Mouse (Mus musculus) midbrain, embryonic 14.5 days (tissue): ENCODE measurements around the gene Gm49394. TPM values are rescaled to one million over a fixed set of nuclear protein-coding genes. Genes with fewer than 3 reads are reported as not detected.

Experiments used
- ATAC-seq: fragments of 200-750 bp; cut with Nextera tagmentation; 2 replicates; pipeline ENCODE4 v1.8.0; 2017; ENCODE audit warnings: moderate number of reproducible peaks, moderate library complexity; ENCODE audit not compliant: low FRiP score, low TSS enrichment
- DNase-seq: peaks from one replicate; pipeline ENCODE4 v3.0.0-alpha.2; 2015
- H3K27ac ChIP-seq: fragments of 300-500 bp; sonication (generic); replicated peaks from 2 replicates; pipeline ENCODE4 v1.5.1; 2014; ENCODE audit warnings: mild to moderate bottlenecking, low read depth, low read length, moderate library complexity
- H3K27me3 ChIP-seq: fragments of 300-500 bp; sonication (generic); 2 replicates; pipeline ENCODE4 v1.6.1; 2014; ENCODE audit warnings: low read length, control low read depth, mixed read lengths; ENCODE audit not compliant: control insufficient read depth, insufficient read depth
- H3K36me3 ChIP-seq: fragments of 300-500 bp; sonication (generic); 2 replicates; pipeline ENCODE4 v1.6.1; 2014; ENCODE audit warnings: low read length, control low read depth; ENCODE audit not compliant: control insufficient read depth, insufficient read depth
- H3K4me1 ChIP-seq: fragments of 300-500 bp; sonication (generic); 2 replicates; pipeline ENCODE4 v1.6.1; 2014; ENCODE audit warnings: mild to moderate bottlenecking, antibody characterized with exemption, low read length, control low read depth; ENCODE audit not compliant: control insufficient read depth, insufficient read depth
- H3K4me2 ChIP-seq: fragments of 300-500 bp; sonication (generic); 2 replicates; pipeline ENCODE4 v1.6.1; 2014; ENCODE audit warnings: mild to moderate bottlenecking, low read length, moderate library complexity
- H3K4me3 ChIP-seq: fragments of 300-500 bp; sonication (generic); replicated peaks from 2 replicates; pipeline ENCODE4 v1.5.1; 2014; ENCODE audit warnings: low read depth, low read length
- H3K9ac ChIP-seq: fragments of 300-500 bp; sonication (generic); replicated peaks from 2 replicates; pipeline ENCODE4 v1.6.1; 2014; ENCODE audit warnings: mild to moderate bottlenecking, low read length, moderate library complexity
- H3K9me3 ChIP-seq: fragments of 300-500 bp; sonication (generic); 2 replicates; pipeline ENCODE4 v1.6.1; 2016; ENCODE audit warnings: low read length, control low read depth, mixed read lengths; ENCODE audit not compliant: control insufficient read depth
- whole genome bisulfite sequencing: fragments of 180-500 bp; shearing (Covaris S2); extraction: QIAGEN DNeasy Blood & Tissue Kit; methylation state at CpG from one replicate; pipeline ENCODE4 v1.1.7; 2014; 5-methylcytosine and 5-hydroxymethylcytosine counted together
- polyA plus RNA-seq: library from polyadenylated mRNA; unstranded; fragments of >200 nt; fragmentation: Nextera tagmentation; extraction: Ambion mirVana; gene quantifications from 2 replicates; pipeline ENCODE4 v1.2.1, GENCODE M21; 2014

Gm49394 gene
- polyA plus RNA-seq, 1 experiment from 2014 or later: not detected

GRCm38 (mm10) chr7:142661811-142662210, 7.9 kb downstream of the Gm49394 start:
- Histone ChIP-seq H3K4me3 (no peak overlapping the region), H3K36me3 (no peaks in the 10 kb centered on the region), H3K9ac (no peak overlapping the region), H3K27ac (no peak overlapping the region), H3K4me1 (peaks cover 8% of the 10 kb centered on the region; the same call in 1 of the 2 replicates), H3K4me2 (no peak overlapping the region), H3K9me3 (no peaks in the 10 kb centered on the region), H3K27me3 (peaks cover 98% of the 10 kb centered on the region)
- ATAC-seq (no peak), DNase-seq (peak; percentile 15)

- H3K9ac ChIP-seq: no peak overlapping the region
- H3K4me2 ChIP-seq: peak overlapping the region; percentile 37; the same call in 1 of the 2 replicates
- WGBS: under 1% methylated on average over 25 of the region's 25 CpGs
Measured at GRCm38 (mm10) chr7:142661046-142661445, 8.7 kb downstream of the Gm49394 start.

GRCm38 (mm10) chr7:142660651-142660945, 9.1 kb downstream of the Gm49394 start:
- under 1% methylated on average over 29 of the region's 29 CpGs for WGBS

More at GRCm38 (mm10) chr7:142661046-142661445, 8.7 kb downstream of the Gm49394 start:
- H3K9me3 ChIP-seq: no peaks in the 10 kb centered on the region
- DNase-seq (peak; percentile 8), ATAC-seq (no peak)
- H3K27ac ChIP-seq: no peak overlapping the region
- no peaks in the 10 kb centered on the region for H3K36me3 ChIP-seq
- H3K27me3 ChIP-seq: peaks cover 99% of the 10 kb centered on the region
- H3K4me1 ChIP-seq: peaks cover 8% of the 10 kb centered on the region; the same call in 1 of the 2 replicates
- H3K4me3 ChIP-seq: peak overlapping the region; percentile 18

GRCm38 (mm10) chr7:142659767-142660650, 9.7 kb downstream of the Gm49394 start:
- peak overlapping the region; percentile 46 for H3K4me2 ChIP-seq
- peaks cover 99% of the 10 kb centered on the region for H3K27me3 ChIP-seq
- H3K27ac ChIP-seq: no peak overlapping the region
- no peak overlapping the region for H3K9ac ChIP-seq
- H3K4me3 ChIP-seq: peak overlapping the region; percentile 26
- H3K9me3 ChIP-seq: no peaks in the 10 kb centered on the region
- no peaks in the 10 kb centered on the region for H3K36me3 ChIP-seq
- WGBS: 1% methylated on average over 43 of the region's 43 CpGs
- DNase-seq (peak; percentile 26), ATAC-seq (no peak)
- peaks cover 8% of the 10 kb centered on the region; the same call in 1 of the 2 replicates for H3K4me1 ChIP-seq

More at GRCm38 (mm10) chr7:142660651-142660945, 9.1 kb downstream of the Gm49394 start:
- peak; percentile 61 for DNase-seq
- Histone ChIP-seq H3K27me3 (peaks cover 99% of the 10 kb centered on the region), H3K9ac (no peak overlapping the region), H3K36me3 (no peaks in the 10 kb centered on the region), H3K4me3 (peak overlapping the region; percentile 18), H3K27ac (no peak overlapping the region), H3K4me2 (peak overlapping the region; percentile 37), H3K4me1 (peaks cover 8% of the 10 kb centered on the region; the same call in 1 of the 2 replicates), H3K9me3 (no peaks in the 10 kb centered on the region)
- no peak for ATAC-seq

- ATAC-seq (0 out of 2 replicates have a peak, but pooled peaks have one; percentile 12), DNase-seq (peak; percentile 54)
- WGBS: under 1% methylated on average over 66 of the region's 70 CpGs
- Histone ChIP-seq H3K9me3 (no peaks in the 10 kb centered on the region), H3K36me3 (no peaks in the 10 kb centered on the region), H3K4me3 (peak overlapping the region; percentile 26), H3K27me3 (peaks cover 99% of the 10 kb centered on the region), H3K4me2 (peak overlapping the region; percentile 46), H3K27ac (no peak overlapping the region), H3K9ac (no peak overlapping the region), H3K4me1 (peaks cover 8% of the 10 kb centered on the region; the same call in 1 of the 2 replicates)
Measured at GRCm38 (mm10) chr7:142659181-142659681, 10.5 kb downstream of the Gm49394 start.

GRCm38 (mm10) chr7:142658681-142659180, 11.0 kb downstream of the Gm49394 start:
- Histone ChIP-seq H3K4me1 (peaks cover 8% of the 10 kb centered on the region; the same call in 1 of the 2 replicates), H3K9me3 (no peaks in the 10 kb centered on the region), H3K27ac (no peak overlapping the region), H3K4me3 (peak overlapping the region; percentile 26), H3K36me3 (no peaks in the 10 kb centered on the region), H3K4me2 (peak overlapping the region; percentile 46), H3K9ac (no peak overlapping the region), H3K27me3 (peaks cover 99% of the 10 kb centered on the region)
- ATAC-seq (peak; percentile 21; the same call in 1 of the 2 replicates), DNase-seq (peak; percentile 58)
- WGBS: under 1% methylated on average over 39 of the region's 40 CpGs

- peak overlapping the region; percentile 26 for H3K4me3 ChIP-seq
- DNase-seq (peak; percentile 48), ATAC-seq (no peak)
- H3K27me3 ChIP-seq: peaks cover 96% of the 10 kb centered on the region
- H3K9me3 ChIP-seq: no peaks in the 10 kb centered on the region
- WGBS: 1% methylated on average over 34 of the region's 34 CpGs
- H3K4me2 ChIP-seq: peak overlapping the region; percentile 46
- peaks cover 8% of the 10 kb centered on the region; the same call in 1 of the 2 replicates for H3K4me1 ChIP-seq
- H3K9ac ChIP-seq: no peak overlapping the region
- no peaks in the 10 kb centered on the region for H3K36me3 ChIP-seq
- H3K27ac ChIP-seq: no peak overlapping the region
Measured at GRCm38 (mm10) chr7:142657821-142658614, 11.7 kb downstream of the Gm49394 start.

- H3K4me3 ChIP-seq: no peak overlapping the region
- H3K27me3 ChIP-seq: peaks cover 89% of the 10 kb centered on the region
- peaks cover 8% of the 10 kb centered on the region; the same call in 1 of the 2 replicates for H3K4me1 ChIP-seq
- H3K36me3 ChIP-seq: no peaks in the 10 kb centered on the region
- H3K9me3 ChIP-seq: no peaks in the 10 kb centered on the region
- ATAC-seq: no peak
- H3K9ac ChIP-seq: no peak overlapping the region
- no peak for DNase-seq
- 10% methylated on average over 6 of the region's 9 CpGs for WGBS
- H3K27ac ChIP-seq: no peak overlapping the region
- H3K4me2 ChIP-seq: no peak overlapping the region
Measured at GRCm38 (mm10) chr7:142657341-142657791, 12.4 kb downstream of the Gm49394 start.
